Mouse (Mus musculus): ENCODE measurements around the gene Olfr876. TPM values are rescaled to one million over a fixed set of nuclear protein-coding genes. Genes with fewer than 3 reads are reported as not detected.

Gene Olfr876
- polyA plus RNA-seq, 1 experiment from 2014 or later, result not detected

GRCm38 (mm10) chr9:37814696-37815095 is 11.9 kb downstream of the Olfr876 start:
- no peaks in the 10 kb centered on the region for H3K9me3 ChIP-seq (replicated peaks)
- H3K36me3 ChIP-seq, result no peaks in the 10 kb centered on the region
- H3K27ac ChIP-seq (replicated peaks), result no peak overlapping the region
- H3K27me3 ChIP-seq (replicated peaks), result no peaks in the 10 kb centered on the region
- H3K4me1 ChIP-seq, result no peaks in the 10 kb centered on the region
- 59% methylated on average over 3 of the region's 3 CpGs for WGBS
- ATAC-seq (ENCODE audit: low FRiP score), result no peak
- no peak overlapping the region for H3K9ac ChIP-seq (replicated peaks)
- no peak overlapping the region for H3K4me3 ChIP-seq (replicated peaks)
- no peak overlapping the region for H3K4me2 ChIP-seq

- H3K9me3 ChIP-seq (replicated peaks), result no peaks in the 10 kb centered on the region
- no peaks in the 10 kb centered on the region for H3K4me1 ChIP-seq
- no peak overlapping the region for H3K4me2 ChIP-seq
- no peaks in the 10 kb centered on the region for H3K27me3 ChIP-seq (replicated peaks)
- no peak for ATAC-seq (ENCODE audit: low FRiP score)
- no peak overlapping the region for H3K27ac ChIP-seq (replicated peaks)
- no peak overlapping the region for H3K9ac ChIP-seq (replicated peaks)
- H3K36me3 ChIP-seq, result no peaks in the 10 kb centered on the region
- H3K4me3 ChIP-seq (replicated peaks), result no peak overlapping the region
Measured at GRCm38 (mm10) chr9:37829881-37830280, 27.1 kb downstream of the Olfr876 start.

GRCm38 (mm10) chr9:37833341-37833740 is 30.5 kb downstream of the Olfr876 start:
- no peak overlapping the region for H3K27ac ChIP-seq (replicated peaks)
- H3K4me3 ChIP-seq (replicated peaks), result no peak overlapping the region
- no peak overlapping the region for H3K4me2 ChIP-seq
- H3K4me1 ChIP-seq, result no peaks in the 10 kb centered on the region
- no peaks in the 10 kb centered on the region for H3K27me3 ChIP-seq (replicated peaks)
- 94% methylated on average over 1 of the region's 1 CpGs for whole genome bisulfite sequencing
- no peaks in the 10 kb centered on the region for H3K36me3 ChIP-seq
- H3K9ac ChIP-seq (replicated peaks), result no peak overlapping the region
- no peaks in the 10 kb centered on the region for H3K9me3 ChIP-seq (replicated peaks)
- no peak for ATAC-seq (ENCODE audit: low FRiP score)

GRCm38 (mm10) chr9:37849267-37849666 is 46.4 kb downstream of the Olfr876 start:
- 88% methylated on average over 2 of the region's 2 CpGs for WGBS
- Histone ChIP-seq H3K4me2 (no peak overlapping the region), H3K4me1 (no peaks in the 10 kb centered on the region), H3K27me3 (replicated peaks) (no peaks in the 10 kb centered on the region), H3K36me3 (no peaks in the 10 kb centered on the region), H3K9ac (replicated peaks) (no peak overlapping the region), H3K27ac (replicated peaks) (no peak overlapping the region), H3K4me3 (replicated peaks) (no peak overlapping the region), H3K9me3 (replicated peaks) (no peaks in the 10 kb centered on the region)
- ATAC-seq (ENCODE audit: low FRiP score), result no peak

- 75% methylated on average over 4 of the region's 4 CpGs for WGBS
- no peaks in the 10 kb centered on the region for H3K27me3 ChIP-seq (replicated peaks)
- H3K4me2 ChIP-seq, result no peak within 1 kb of the TSS
- H3K9ac ChIP-seq (replicated peaks), result no peak within 1 kb of the TSS
- no peak within 1 kb of the TSS for H3K4me3 ChIP-seq (replicated peaks)
- ATAC-seq (ENCODE audit: low FRiP score), result no peak
- H3K4me1 ChIP-seq, result no peaks in the 10 kb centered on the region
- H3K36me3 ChIP-seq, result no peaks in the 10 kb centered on the region
- H3K27ac ChIP-seq (replicated peaks), result no peak within 1 kb of the TSS
- no peaks in the 10 kb centered on the region for H3K9me3 ChIP-seq (replicated peaks)
Measured at GRCm38 (mm10) chr9:37853969-37854368, 51.1 kb downstream of the Olfr876 start, which contains the start of gene Olfr877. Gene Olfr877, plus strand, starts transcription at chr9:37854269.

Other genes starting within 250 kb of the Olfr876 start
- gene Siae, start 247.3 kb upstream of the Olfr876 start, polyA plus RNA-seq (2015; fragmentation: Nextera tagmentation; extraction: Ambion mirVana), result 13.3 and 14.9 TPM in 2 replicates
- 7.4 and 11.0 TPM in 2 replicates for gene Spa17, start 189.3 kb upstream of the Olfr876 start, polyA plus RNA-seq (2015; fragmentation: Nextera tagmentation; extraction: Ambion mirVana)
- gene Tbrg1, start 145.7 kb upstream of the Olfr876 start, polyA plus RNA-seq (2015; fragmentation: Nextera tagmentation; extraction: Ambion mirVana), result 87.5 and 94.9 TPM in 2 replicates
- gene Panx3, start 133.8 kb upstream of the Olfr876 start, polyA plus RNA-seq (2015; fragmentation: Nextera tagmentation; extraction: Ambion mirVana), result 0.47 and 1.1 TPM in 2 replicates
- not detected in 2 replicates for gene Olfr160, start 86.8 kb upstream of the Olfr876 start, polyA plus RNA-seq (2015; fragmentation: Nextera tagmentation; extraction: Ambion mirVana)
- not detected in 2 replicates for gene Olfr874, start 57.9 kb upstream of the Olfr876 start, polyA plus RNA-seq (2015; fragmentation: Nextera tagmentation; extraction: Ambion mirVana)
- gene Olfr875, start 31.2 kb upstream of the Olfr876 start, polyA plus RNA-seq (2015; fragmentation: Nextera tagmentation; extraction: Ambion mirVana), result not detected in 2 replicates
- gene Olfr877, start 51.2 kb downstream of the Olfr876 start, polyA plus RNA-seq (2015; fragmentation: Nextera tagmentation; extraction: Ambion mirVana), result not detected in 2 replicates
- not detected in 2 replicates for gene Olfr145, start 93.7 kb downstream of the Olfr876 start, polyA plus RNA-seq (2015; fragmentation: Nextera tagmentation; extraction: Ambion mirVana)
- gene Olfr878, start 114.8 kb downstream of the Olfr876 start, polyA plus RNA-seq (2015; fragmentation: Nextera tagmentation; extraction: Ambion mirVana), result not detected in 2 replicates
- not detected in 2 replicates for gene Olfr881, start 188.8 kb downstream of the Olfr876 start, polyA plus RNA-seq (2015; fragmentation: Nextera tagmentation; extraction: Ambion mirVana)
- gene Olfr883, start 222.8 kb downstream of the Olfr876 start, polyA plus RNA-seq (2015; fragmentation: Nextera tagmentation; extraction: Ambion mirVana), result not detected in 2 replicates
- not detected in 2 replicates for gene Olfr884, start 243.5 kb downstream of the Olfr876 start, polyA plus RNA-seq (2015; fragmentation: Nextera tagmentation; extraction: Ambion mirVana)